Mouse (Mus musculus) small intestine, adult 2 months (tissue): ENCODE results near the gene Krt36. TPM values are rescaled to one million over a fixed set of nuclear protein-coding genes. Genes with fewer than 3 reads are reported as not detected.

Experiments
- H3K27ac ChIP-seq: fragments of 200-500 bp; 2 replicates; pipeline ENCODE4 v1.5.1; 2012; ENCODE audit warnings: low read depth, low read length, control low read depth, inconsistent platforms; ENCODE audit not compliant: insufficient read depth
- H3K27me3 ChIP-seq: fragments of 200-500 bp; 2 replicates; pipeline ENCODE4 v1.6.1; 2012; ENCODE audit warnings: mild to moderate bottlenecking, moderate library complexity, low read length, inconsistent platforms; ENCODE audit not compliant: control insufficient read depth, insufficient read depth
- H3K36me3 ChIP-seq: fragments of 200-500 bp; 2 replicates; pipeline ENCODE4 v1.6.1; 2012; ENCODE audit warnings: mild to moderate bottlenecking, low read length, control low read depth, inconsistent platforms; ENCODE audit not compliant: control insufficient read depth, insufficient read depth
- H3K4me1 ChIP-seq: fragments of 200-500 bp; 2 replicates; pipeline ENCODE4 v1.6.1; 2012; ENCODE audit warnings: low read length, inconsistent platforms, mixed read lengths; ENCODE audit not compliant: control insufficient read depth, insufficient read depth, insufficient read length
- H3K4me3 ChIP-seq: fragments of 200-500 bp; 2 replicates; pipeline ENCODE4 v1.5.1; 2012; ENCODE audit warnings: low read depth, mild to moderate bottlenecking, control low read depth, inconsistent platforms, low read length, moderate library complexity
- CTCF ChIP-seq: fragments of 200-500 bp; IDR thresholded peaks from 2 replicates; pipeline ENCODE4 v1.5.1; 2012; ENCODE audit warnings: low read depth, mild to moderate bottlenecking, control low read depth, inconsistent platforms, low read length, moderate library complexity, mixed read lengths; ENCODE audit not compliant: insufficient replicate concordance, insufficient read length; ENCODE audit errors: extremely low read depth
- POLR2A ChIP-seq: fragments of 200-500 bp; IDR thresholded peaks from 2 replicates; pipeline ENCODE4 v1.6.1; 2012; ENCODE audit warnings: low read depth, mild to moderate bottlenecking, control low read depth, inconsistent platforms, low read length, moderate library complexity
- WGBS: fragments of 180-500 bp; shearing (Covaris S2); methylation state at CpG from one replicate; pipeline ENCODE4 v1.1.7; 2018; 5-methylcytosine and 5-hydroxymethylcytosine counted together
- polyA plus RNA-seq: library from polyadenylated mRNA; depleted of rRNA; stranded (reverse); fragments of >200 nt; gene quantifications from 2 replicates; pipeline ENCODE4 v1.2.3, GENCODE M21; 2012

Gene Krt36
- polyA plus RNA-seq, 1 experiment: not detected

DNA sequence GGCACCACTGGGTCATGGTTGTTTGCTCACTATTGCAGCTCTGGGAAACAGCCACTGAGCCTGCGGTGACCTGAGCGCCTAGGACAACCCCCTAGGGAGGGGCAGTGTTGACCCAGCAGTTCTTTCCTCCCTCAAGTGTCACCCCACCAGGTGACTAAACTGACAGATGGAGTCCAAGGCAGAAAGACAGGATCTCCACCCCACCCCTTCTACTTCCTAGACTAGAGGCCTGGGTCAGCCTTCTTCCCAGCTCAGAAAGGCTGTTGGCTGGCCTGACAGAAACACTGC, 8.3 kb upstream of the Krt36 start:
- TF ChIP-seq CTCF (no peak), POLR2A (no peak)
- Histone ChIP-seq H3K36me3 (no peaks in the 10 kb centered on the region), H3K27me3 (no peaks in the 10 kb centered on the region), H3K27ac (no peak overlapping the region), H3K4me3 (no peak overlapping the region), H3K4me1 (peaks cover 5% of the 10 kb centered on the region; the same call in 1 of the 2 replicates)
- 45% methylated on average over 2 of the region's 2 CpGs for WGBS

DNA sequence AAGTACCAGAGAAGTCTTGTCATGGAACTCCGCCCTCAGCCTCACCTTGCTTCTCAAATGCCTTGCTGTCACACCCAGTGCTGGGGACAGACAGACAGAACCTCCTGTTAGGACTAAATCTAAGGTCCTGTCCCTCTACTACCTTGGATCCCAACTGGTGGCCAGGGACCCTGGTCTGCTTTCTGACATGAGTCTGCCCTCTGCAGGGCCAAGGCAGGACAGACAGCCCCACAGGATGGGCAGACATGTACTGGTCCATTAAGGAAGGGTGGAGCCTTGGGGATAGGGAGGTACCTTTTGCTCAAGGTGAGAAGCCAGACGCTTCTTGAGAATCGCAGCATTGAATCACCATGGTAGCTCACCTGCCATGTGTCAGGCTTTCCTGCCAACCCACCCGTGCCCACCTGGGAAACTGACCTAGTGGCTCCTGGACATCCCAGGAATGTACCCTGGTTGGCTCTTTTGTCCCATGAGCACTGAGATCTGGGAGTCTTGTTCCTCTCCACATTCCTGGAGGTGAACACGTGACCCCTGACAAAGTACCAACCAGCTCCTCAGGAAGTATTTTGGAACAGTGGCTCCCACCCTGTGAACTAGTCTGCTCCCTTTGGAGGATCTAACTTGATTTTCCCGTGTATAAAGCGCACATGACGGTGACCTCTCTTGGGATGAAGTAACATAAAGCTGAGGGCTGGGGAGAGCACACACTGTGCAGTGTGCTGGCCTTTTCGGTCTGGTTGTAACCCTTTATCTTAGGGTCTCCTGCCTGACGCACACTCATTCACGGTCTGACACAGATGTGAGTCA, 7.7 kb upstream of the Krt36 start:
- 67% methylated on average over 11 of the region's 11 CpGs for WGBS
- Histone ChIP-seq H3K27ac (no peak overlapping the region), H3K4me3 (no peak overlapping the region)

DNA sequence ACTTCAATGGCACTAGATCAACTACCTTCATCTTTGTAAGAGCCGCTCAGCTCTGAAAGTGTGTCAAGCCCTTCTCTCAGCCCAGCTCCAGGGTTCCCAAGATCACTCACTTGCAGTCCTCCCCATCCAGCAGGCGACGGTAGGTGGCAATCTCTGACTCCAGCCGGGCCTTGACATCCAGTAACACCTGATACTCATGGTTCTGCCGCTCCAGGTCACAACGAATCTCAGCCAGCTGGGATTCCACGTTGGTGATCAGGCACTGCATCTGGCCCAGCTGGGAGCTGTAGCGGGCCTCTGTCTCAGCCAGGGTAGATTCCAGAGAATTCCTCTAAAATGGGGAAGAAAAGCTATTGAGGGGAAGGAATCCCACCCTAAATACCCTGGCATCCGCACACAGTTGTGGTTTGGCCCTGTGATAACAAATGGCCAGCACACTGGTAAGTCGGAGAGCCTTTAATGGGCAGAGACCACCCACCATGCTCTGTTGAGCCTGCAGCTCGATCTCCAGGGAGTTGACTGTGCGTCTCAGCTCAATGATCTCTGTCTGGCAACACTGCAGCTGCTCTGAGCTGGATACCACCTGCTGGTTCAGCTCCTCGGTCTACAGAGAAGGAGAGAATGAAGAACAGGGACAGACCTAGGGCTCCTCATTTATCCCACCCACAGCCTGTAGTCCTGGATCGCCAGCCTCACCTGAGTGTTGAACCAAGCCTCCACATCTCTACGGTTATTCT, 2.6 kb downstream of the Krt36 start:
- Histone ChIP-seq H3K4me1 (peaks cover 5% of the 10 kb centered on the region), H3K4me3 (no peak overlapping the region), H3K36me3 (no peaks in the 10 kb centered on the region), H3K27ac (no peak overlapping the region), H3K27me3 (no peaks in the 10 kb centered on the region)
- TF ChIP-seq CTCF (no peak), POLR2A (no peak)
- WGBS: 87% methylated on average over 15 of the region's 15 CpGs

More for the DNA sequence above, 7.7 kb upstream of the Krt36 start:
- no peak for TF ChIP-seq POLR2A
- no peak for TF ChIP-seq CTCF
- Histone ChIP-seq H3K27me3 (no peaks in the 10 kb centered on the region), H3K4me1 (peaks cover 5% of the 10 kb centered on the region; the same call in 1 of the 2 replicates), H3K36me3 (no peaks in the 10 kb centered on the region)

DNA sequence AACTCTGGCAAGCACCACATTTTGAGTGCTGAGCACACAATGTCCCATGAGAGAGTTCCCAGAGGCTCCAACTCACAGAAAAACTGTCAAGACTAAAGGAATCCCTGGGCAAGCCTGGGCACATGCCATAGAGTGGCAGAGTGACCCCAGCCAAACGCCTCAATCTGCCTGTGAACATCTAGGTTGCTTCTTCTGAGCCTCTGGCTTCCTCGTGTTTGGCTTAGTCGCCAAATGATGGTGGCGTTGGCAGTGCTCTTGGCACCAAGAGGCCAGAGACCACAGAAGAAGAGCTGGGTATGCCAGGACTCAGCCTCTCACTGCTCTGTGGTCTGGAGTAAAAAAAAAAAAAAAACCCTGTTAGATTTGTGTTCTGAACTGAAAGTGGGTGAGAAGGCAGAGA, 5.0 kb downstream of the Krt36 start:
- 89% methylated on average over 4 of the region's 4 CpGs for WGBS
- no peak for TF ChIP-seq CTCF
- no peak for TF ChIP-seq POLR2A
- H3K4me1 ChIP-seq: peaks cover 4% of the 10 kb centered on the region
- H3K27me3 ChIP-seq: no peaks in the 10 kb centered on the region
- no peaks in the 10 kb centered on the region for H3K36me3 ChIP-seq
- H3K4me3 ChIP-seq: no peak overlapping the region
- no peak overlapping the region for H3K27ac ChIP-seq

DNA sequence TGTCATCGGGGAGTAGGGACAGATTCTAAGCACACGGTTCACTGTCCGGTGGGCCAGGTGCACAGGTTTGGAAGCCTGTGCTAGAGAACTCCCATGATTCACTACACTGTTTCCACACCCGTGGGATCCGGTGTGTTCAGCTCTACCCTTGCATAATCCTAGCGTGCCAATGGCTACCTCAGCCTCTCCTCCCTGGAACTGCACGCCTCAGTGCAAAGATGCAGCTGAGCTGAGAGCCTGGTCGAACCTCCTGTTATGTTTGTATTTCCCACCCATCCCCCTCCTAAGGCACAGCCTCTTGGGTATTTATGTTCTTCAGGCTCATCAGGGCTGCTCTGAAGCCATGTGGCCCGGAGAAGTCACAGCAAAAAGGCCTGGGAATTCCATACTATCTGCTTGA, 7.6 kb downstream of the Krt36 start:
- Histone ChIP-seq H3K4me3 (no peak overlapping the region), H3K27me3 (no peaks in the 10 kb centered on the region), H3K27ac (no peak overlapping the region), H3K36me3 (no peaks in the 10 kb centered on the region), H3K4me1 (peaks cover 1% of the 10 kb centered on the region; the same call in 1 of the 2 replicates)
- 74% methylated on average over 9 of the region's 9 CpGs for WGBS
- TF ChIP-seq POLR2A (no peak), CTCF (no peak)

DNA sequence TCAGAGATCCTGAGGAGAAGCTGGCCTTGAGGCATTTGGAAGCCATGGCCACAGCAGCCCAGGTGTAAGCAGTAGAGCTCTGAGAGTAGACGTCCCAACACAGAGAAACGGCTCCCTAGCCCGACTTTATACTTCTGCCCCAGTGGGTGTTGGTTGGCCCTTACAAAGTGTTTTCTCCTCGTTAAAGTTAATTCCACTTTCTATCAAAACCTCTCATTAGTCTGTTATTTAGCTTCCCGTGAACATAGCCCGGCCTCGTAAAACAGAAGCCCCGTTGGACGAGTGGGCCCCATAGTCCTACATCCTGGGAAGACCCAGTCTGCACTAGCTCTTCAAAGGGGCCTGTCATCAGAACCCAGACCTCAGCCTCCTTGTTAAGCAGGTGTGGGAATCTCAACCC, 9.3 kb downstream of the Krt36 start, which contains the start of gene Krt35:
Gene Krt35 (minus strand): TSS at position 101 of the 400 bp plus-strand sequence.
- H3K4me1 ChIP-seq: peaks cover 2% of the 10 kb centered on the region; the same call in 1 of the 2 replicates
- no peak within 1 kb of the TSS for H3K27ac ChIP-seq
- H3K27me3 ChIP-seq: no peaks in the 10 kb centered on the region
- no peak for TF ChIP-seq CTCF
- no peak for TF ChIP-seq POLR2A
- WGBS: 87% methylated on average over 9 of the region's 9 CpGs
- H3K4me3 ChIP-seq: no peak within 1 kb of the TSS
- no peaks in the 10 kb centered on the region for H3K36me3 ChIP-seq

DNA sequence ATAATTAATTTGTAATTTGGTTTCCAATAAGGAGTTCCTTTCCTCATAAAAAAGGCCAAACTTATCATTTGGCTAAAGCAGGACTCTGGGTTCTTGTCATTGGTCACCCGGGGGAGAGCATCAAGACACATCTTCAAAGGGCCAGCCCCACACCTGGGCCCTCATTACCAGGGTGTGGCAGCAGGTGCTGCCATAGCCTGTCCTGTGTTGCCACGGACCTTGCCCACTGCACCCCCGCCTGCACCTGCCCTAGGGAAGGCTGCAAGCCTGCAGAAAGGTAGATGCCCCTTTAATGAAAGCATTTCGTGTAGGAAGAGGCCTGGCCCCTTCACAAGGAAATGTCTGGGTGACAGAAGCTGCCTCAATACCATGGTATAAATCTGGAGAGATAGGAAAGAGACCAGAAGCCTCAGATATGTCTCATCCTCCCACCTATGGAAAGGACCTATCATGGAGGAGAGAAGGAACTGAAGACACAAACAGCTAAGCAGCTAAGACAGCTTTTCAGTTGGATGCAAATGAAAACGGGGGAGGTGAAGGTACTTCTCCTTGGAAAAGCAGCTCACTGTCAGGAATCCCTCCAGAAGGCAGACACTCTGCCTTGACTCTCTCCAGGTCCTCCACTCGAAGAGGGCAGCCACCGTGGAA, 16.9 kb downstream of the Krt36 start:
- no peak for TF ChIP-seq POLR2A
- TF ChIP-seq CTCF: no peak
- WGBS: 26% methylated on average over 7 of the region's 7 CpGs
- Histone ChIP-seq H3K27me3 (no peaks in the 10 kb centered on the region), H3K4me1 (peaks cover 9% of the 10 kb centered on the region; the same call in 1 of the 2 replicates), H3K27ac (no peak overlapping the region), H3K36me3 (no peaks in the 10 kb centered on the region), H3K4me3 (no peak overlapping the region)
